Mouse (Mus musculus) Patski (cell line): ENCODE measurements at regions not wholly inside any gene's neighbourhood (a gene's known extent, or its start where the extent isn't known, plus 50 kb on each side); places are given as distances from the start of the nearest gene placed in this dataset.

ENCODE experiments used
- ATAC-seq: fragments of 100-300 bp; one replicate; pipeline ENCODE4 v1.8.0; 2021
- CTCF ChIA-PET: fragments of 350-600 bp; sonication (Branson Sonifier 250); formaldehyde crosslinking; loops from one replicate; lab custom pipeline; 2022; ENCODE audit warnings: inconsistent platforms; lab: Charles Lee
- POLR2A ChIA-PET: fragments of 350-600 bp; sonication (Branson Sonifier 250); formaldehyde crosslinking; loops from one replicate; lab custom pipeline; 2022; ENCODE audit warnings: antibody characterized with exemption, inconsistent platforms; lab: Charles Lee
- DNase-seq: peaks from one replicate; pipeline ENCODE4 v3.0.0-alpha.2; 2011; ENCODE audit warnings: low read depth, low spot score
- H3K27me3 ChIP-seq: fragments of 371-371 bp; one replicate; pipeline ENCODE4 v1.5.1; 2021
- CTCF ChIP-seq: fragments of 100-300 bp; IDR thresholded peaks from one replicate; pipeline ENCODE4 v1.5.1; 2021
- in situ Hi-C: fragments of 300-500 bp; cut with MboI; formaldehyde crosslinking; loops from 3 replicates; pipeline ENCODE4 v1.11.1; 2018; ENCODE audit warnings: low pct_unique_long_range_greater_than_20kb, mixed read lengths

GRCm38 (mm10) chr3:42661956-42662355 lies 919.5 kb downstream of the D3Ertd751e start:
- no peak for DNase-seq
- ChIA-PET CTCF (interaction anchor here (1.1 to 1.5 kb wide), 2 partner anchors 10 to 17 kb away, joined by 3 read pairs; no protein-coding TSS in a partner anchor), POLR2A (no interaction called here)
- in situ Hi-C loops = no loop called here
- TF ChIP-seq CTCF = no peak
- H3K27me3 ChIP-seq = no peaks in the 10 kb centered on the region
- ATAC-seq = no peak

- in situ Hi-C loops = no loop called here
- CTCF ChIA-PET = interaction anchor here (1.6 kb wide), 1 partner anchor 11 kb away, joined by 3 read pairs; no protein-coding TSS in a partner anchor
- POLR2A ChIA-PET = no interaction called here
Measured at GRCm38 (mm10) chr3:42676668-42677398, 934.4 kb downstream of the D3Ertd751e start.

GRCm38 (mm10) chr3:42694726-42695125 lies 952.3 kb downstream of the D3Ertd751e start:
- no peak for DNase-seq
- CTCF ChIA-PET = no interaction called here
- H3K27me3 ChIP-seq = no peaks in the 10 kb centered on the region
- no peak for TF ChIP-seq CTCF
- POLR2A ChIA-PET = no interaction called here
- ATAC-seq = no peak
- in situ Hi-C loops = no loop called here

More at GRCm38 (mm10) chr3:42676668-42677398, 934.4 kb downstream of the D3Ertd751e start:
- ATAC-seq (no peak), DNase-seq (no peak)
- no peak for TF ChIP-seq CTCF
- H3K27me3 ChIP-seq = no peaks in the 10 kb centered on the region

- no peak for DNase-seq
- no peaks in the 10 kb centered on the region for H3K27me3 ChIP-seq
- CTCF ChIA-PET = no interaction called here
- in situ Hi-C loops = no loop called here
- TF ChIP-seq CTCF = no peak
- POLR2A ChIA-PET = no interaction called here
- ATAC-seq = no peak
Measured at GRCm38 (mm10) chr3:42738910-42739309, 996.5 kb downstream of the D3Ertd751e start.

GRCm38 (mm10) chr3:42753130-42753529 lies 1010.7 kb downstream of the D3Ertd751e start:
- no peaks in the 10 kb centered on the region for H3K27me3 ChIP-seq
- DNase-seq (no peak), ATAC-seq (no peak)
- ChIA-PET POLR2A (no interaction called here), CTCF (interaction anchor here (1.9 kb wide), 1 partner anchor 9 kb away, joined by 5 read pairs; no protein-coding TSS in a partner anchor)
- TF ChIP-seq CTCF = no peak
- in situ Hi-C loops = no loop called here

- CTCF ChIA-PET = no interaction called here
- no peaks in the 10 kb centered on the region for H3K27me3 ChIP-seq
- in situ Hi-C loops = no loop called here
- POLR2A ChIA-PET = no interaction called here
- no peak for TF ChIP-seq CTCF
- DNase-seq (no peak), ATAC-seq (no peak)
Measured at GRCm38 (mm10) chr3:42757335-42757734, 1014.9 kb downstream of the D3Ertd751e start.

- CTCF ChIA-PET = no interaction called here
- no peak for TF ChIP-seq CTCF
- no peaks in the 10 kb centered on the region for H3K27me3 ChIP-seq
- POLR2A ChIA-PET = no interaction called here
- no peak for ATAC-seq
- no peak for DNase-seq
- in situ Hi-C loops = no loop called here
Measured at GRCm38 (mm10) chr3:42757830-42758385, 1015.5 kb downstream of the D3Ertd751e start.

GRCm38 (mm10) chr3:42762205-42762604 lies 1019.8 kb downstream of the D3Ertd751e start:
- TF ChIP-seq CTCF = no peak
- POLR2A ChIA-PET = no interaction called here
- CTCF ChIA-PET = no interaction called here
- in situ Hi-C loops = no loop called here
- no peaks in the 10 kb centered on the region for H3K27me3 ChIP-seq
- no peak for ATAC-seq
- DNase-seq = no peak

- ATAC-seq = no peak
- no peaks in the 10 kb centered on the region for H3K27me3 ChIP-seq
- no peak for DNase-seq
- ChIA-PET CTCF (no interaction called here), POLR2A (no interaction called here)
- TF ChIP-seq CTCF = no peak
- in situ Hi-C loops = no loop called here
Measured at GRCm38 (mm10) chr3:42783478-42783877, 1041.1 kb downstream of the D3Ertd751e start.

- in situ Hi-C loops = no loop called here
- no peaks in the 10 kb centered on the region for H3K27me3 ChIP-seq
- TF ChIP-seq CTCF = no peak
- ChIA-PET POLR2A (no interaction called here), CTCF (no interaction called here)
- no peak for DNase-seq
- no peak for ATAC-seq
Measured at GRCm38 (mm10) chr3:42784203-42784602, 1041.8 kb downstream of the D3Ertd751e start.

GRCm38 (mm10) chr3:42790415-42790814 lies 1048.0 kb downstream of the D3Ertd751e start:
- DNase-seq = no peak

More at GRCm38 (mm10) chr3:42790415-42790814, 1048.0 kb downstream of the D3Ertd751e start:
- no peaks in the 10 kb centered on the region for H3K27me3 ChIP-seq
- CTCF ChIA-PET = no interaction called here
- no peak for TF ChIP-seq CTCF
- in situ Hi-C loops = no loop called here
- POLR2A ChIA-PET = no interaction called here
- no peak for ATAC-seq
